Comparison of ENCODE assay signal across 8 mouse cellular contexts in the genomic region with DNA sequence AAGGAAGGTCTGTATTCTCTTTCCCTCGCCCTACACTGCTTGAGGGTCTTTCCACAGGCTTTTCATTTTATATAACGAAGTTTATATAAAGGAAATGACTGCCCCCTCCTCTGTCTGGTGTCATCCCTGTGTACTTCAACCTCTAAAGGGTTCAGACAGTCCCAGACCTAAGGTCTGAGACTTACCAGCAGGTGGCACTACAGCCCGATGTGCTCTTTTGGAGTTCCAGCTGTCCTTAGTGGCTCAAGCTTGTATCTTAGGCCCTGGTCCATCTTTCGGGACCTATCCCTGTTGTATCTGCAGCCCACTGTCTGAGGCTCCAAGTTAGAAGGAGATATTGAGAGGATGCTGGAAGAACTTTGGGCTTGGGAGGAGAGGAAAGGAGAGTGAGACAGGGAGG. TPM values are rescaled to one million over a fixed set of nuclear protein-coding genes. Genes with fewer than 3 reads are reported as not detected.
A peak's percentile ranks its signal among the peaks of the same experiment; 100 is the strongest.
DNase-seq lines count a peak whose midpoint lies in the region; ATAC-seq and TF ChIP-seq lines count a peak whose summit lies in the region.

No protein-coding gene starts in this region.

- no peaks in the 10 kb centered on the region for H3K27me3 ChIP-seq in kidney, embryonic 16.5 days (ENCODE audit: insufficient read depth, low read length)
- no peaks in the 10 kb centered on the region for H3K27me3 ChIP-seq in Patski

- H3K4me2 ChIP-seq in kidney, embryonic 16.5 days (replicated peaks; ENCODE audit: low read depth, low read length) = no peak overlapping the region

- intact Hi-C loops in heart, postnatal 14 days (cut with DNase I) = loop anchor here (2.0 to 10.0 kb wide), 3 partner anchors 468 to 706 kb away; no protein-coding TSS in a partner anchor
- intact Hi-C loops in left cerebral cortex, postnatal 36 days (cut with DNase I) = loop anchor here (5.0 kb wide), 2 partner anchors 246 to 471 kb away; no protein-coding TSS in a partner anchor

- in situ Hi-C loops in Patski (cut with MboI; ENCODE audit: low pct_unique_long_range_greater_than_20kb) = no loop called here

- ATAC-seq in kidney, embryonic 16.5 days (ENCODE audit: low FRiP score, low TSS enrichment) = no peak
- no peak for ATAC-seq in Patski
- no peak for ATAC-seq in activated CD4-positive, CD25-positive, alpha-beta regulatory T cell, adult 4 months

- peaks cover 16% of the 10 kb centered on the region for H3K4me1 ChIP-seq in kidney, embryonic 16.5 days (ENCODE audit: insufficient read depth, low read length)

- H3K9ac ChIP-seq in kidney, embryonic 16.5 days (replicated peaks; ENCODE audit: low read length) = no peak overlapping the region

- no peaks in the 10 kb centered on the region for H3K9me3 ChIP-seq in kidney, embryonic 16.5 days (ENCODE audit: low read length)

- no peak overlapping the region for H3K4me3 ChIP-seq in kidney, embryonic 16.5 days (ENCODE audit: low read length)

- H3K27ac ChIP-seq in kidney, embryonic 16.5 days (ENCODE audit: low read length) = no peak overlapping the region

- DNase-seq in kidney, adult 11 months = peak; percentile 27
- DNase-seq in Patski (ENCODE audit: low read depth, low spot score) = no peak
- DNase-seq in cerebellum, postnatal 10 days = peak; percentile 89 to 91
- DNase-seq in heart, postnatal 14 days = peak; percentile 58 to 76
- DNase-seq in left cerebral cortex, postnatal 36 days (ENCODE audit: low spot score in 2 of 2) = peak; percentile 58 to 63
- DNase-seq in retina, postnatal 7 days (ENCODE audit: low read depth, low spot score) = peak; percentile 43

- peak; percentile 82 for TF ChIP-seq CTCF in Patski (IDR thresholded peaks at IDR 0.05)

- no peaks in the 10 kb centered on the region for H3K36me3 ChIP-seq in kidney, embryonic 16.5 days (ENCODE audit: insufficient read depth, low read length)

- WGBS in kidney, embryonic 16.5 days = 38% methylated on average over 4 of the region's 4 CpGs

- CTCF ChIA-PET in Patski (lab: Charles Lee) = interaction anchor here (0.6 to 2.1 kb wide), 12 partner anchors 9 to 628 kb away, joined by 3 to 8 read pairs (median 4); no protein-coding TSS in a partner anchor

- POLR2A ChIA-PET in Patski (lab: Charles Lee) = interaction anchor here (1.1 kb wide), 1 partner anchor 10 kb away, joined by 4 read pairs; no protein-coding TSS in a partner anchor

RNA-seq across cellular contexts. Expression of gene Spaca3, which starts 48.3 kb away (rescaled TPM):
- polyA plus RNA-seq in kidney, embryonic 16.5 days (2015; fragmentation: Nextera tagmentation; extraction: Ambion mirVana) = not detected in 2 replicates
- polyA plus RNA-seq in Patski (2021) = not detected
- not detected for total RNA-seq in heart, postnatal 14 days (2021)
- total RNA-seq in left cerebral cortex, postnatal 36 days (2021) = not detected
- polyA plus RNA-seq in activated CD4-positive, CD25-positive, alpha-beta regulatory T cell, adult 4 months (2017; shearing (Covaris generic)) = not detected
